Mouse (Mus musculus) gastrocnemius, postnatal 36 days (tissue): ENCODE data around the gene Pih1d2. TPM values are rescaled to one million over a fixed set of nuclear protein-coding genes. Genes with fewer than 3 reads are reported as not detected.

Source experiments
- DNase-seq, 2 experiments: peaks; one replicate each; pipeline ENCODE4 v3.0.0; 2022
- intact Hi-C: fragments of 180-260 bp; cut with DNase I; formaldehyde crosslinking; loops from one replicate; pipeline ENCODE4 v1.15.1; 2025
- long read RNA-seq, 2 experiments: library from polyadenylated mRNA; stranded (forward); transcript quantifications; one replicate each; pipeline ENCODE4 v2.0.0; 2021
- total RNA-seq, 2 experiments: library from RNA; stranded (reverse); gene quantifications; 2 replicates each; pipeline ENCODE4 v1.2.3; 2021

Gene Pih1d2
- total RNA-seq, result under 1 TPM in 1 of 2 experiments, not detected in 1; 0.96 TPM
- long read RNA-seq, experiment 1, result 0 reads
- long read RNA-seq, experiment 2, partial matches to known transcripts, result 0 of 2 reads
- long read RNA-seq, experiment 2, other reads (novel, unspliced or antisense), result 0 of 2 reads

DNA sequence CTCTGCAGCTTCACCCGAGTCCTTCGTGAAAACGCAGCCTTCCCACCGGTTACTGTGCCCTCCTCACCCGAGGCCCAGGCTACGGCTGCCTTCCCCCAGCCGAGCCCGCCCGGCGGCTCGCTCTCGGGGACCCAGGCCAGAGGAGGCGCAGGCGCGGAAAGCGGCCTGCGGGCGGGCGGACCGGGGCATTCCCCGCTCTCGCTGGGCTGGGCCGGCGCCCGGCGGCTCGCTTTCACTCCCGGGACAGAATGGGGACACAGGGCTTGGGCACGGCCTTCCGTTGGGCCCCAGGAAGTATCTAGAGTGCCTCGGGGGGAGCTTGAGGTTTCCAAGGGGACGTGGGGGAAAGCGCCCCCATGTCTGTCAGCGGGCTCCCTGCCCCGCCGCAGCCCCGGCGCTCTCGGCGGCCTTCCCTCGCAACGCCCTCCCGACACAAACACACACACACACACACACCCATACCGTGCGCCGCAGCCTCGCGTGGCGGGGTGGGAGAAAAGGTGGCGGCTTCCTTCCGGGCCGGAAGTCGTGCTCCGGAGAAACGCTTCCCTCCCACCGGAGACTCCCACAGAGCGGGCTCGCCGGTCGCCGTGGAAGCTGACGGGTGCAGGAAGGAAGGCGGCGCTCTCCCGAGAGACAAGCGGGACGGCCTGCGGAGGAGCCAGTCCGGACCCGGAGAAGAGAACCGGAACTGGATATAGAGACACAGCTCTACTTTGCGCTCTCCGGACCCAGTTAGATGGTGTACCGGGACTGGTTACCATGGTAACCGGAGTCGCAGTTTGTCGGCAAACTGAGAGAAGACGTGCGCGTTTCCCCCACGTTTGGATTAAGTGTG is at the start of gene Pih1d2, which contains the start of gene Nkapd1:
TSS of gene Pih1d2 (plus strand) at position 556 of the 838 bp plus-strand sequence.
TSS of gene Nkapd1 (minus strand) at position 699 of the 838 bp plus-strand sequence.
- DNase-seq, result peak; percentile 80 to 90
- intact Hi-C loops, result loop anchor here (2.0 kb wide), 1 partner anchor 42 kb away; the partner anchor contains the start of gene Dlat

GRCm38 (mm10) chr9:50567372-50567771 is 49.7 kb upstream of the Pih1d2 start:
- intact Hi-C loops, result no loop called here
- no peak for DNase-seq

- DNase-seq, result peak in 1 of 2 experiments; percentile 8
- intact Hi-C loops, result no loop called here
Observed at GRCm38 (mm10) chr9:50567881-50568280, 49.2 kb upstream of the Pih1d2 start.

DNA sequence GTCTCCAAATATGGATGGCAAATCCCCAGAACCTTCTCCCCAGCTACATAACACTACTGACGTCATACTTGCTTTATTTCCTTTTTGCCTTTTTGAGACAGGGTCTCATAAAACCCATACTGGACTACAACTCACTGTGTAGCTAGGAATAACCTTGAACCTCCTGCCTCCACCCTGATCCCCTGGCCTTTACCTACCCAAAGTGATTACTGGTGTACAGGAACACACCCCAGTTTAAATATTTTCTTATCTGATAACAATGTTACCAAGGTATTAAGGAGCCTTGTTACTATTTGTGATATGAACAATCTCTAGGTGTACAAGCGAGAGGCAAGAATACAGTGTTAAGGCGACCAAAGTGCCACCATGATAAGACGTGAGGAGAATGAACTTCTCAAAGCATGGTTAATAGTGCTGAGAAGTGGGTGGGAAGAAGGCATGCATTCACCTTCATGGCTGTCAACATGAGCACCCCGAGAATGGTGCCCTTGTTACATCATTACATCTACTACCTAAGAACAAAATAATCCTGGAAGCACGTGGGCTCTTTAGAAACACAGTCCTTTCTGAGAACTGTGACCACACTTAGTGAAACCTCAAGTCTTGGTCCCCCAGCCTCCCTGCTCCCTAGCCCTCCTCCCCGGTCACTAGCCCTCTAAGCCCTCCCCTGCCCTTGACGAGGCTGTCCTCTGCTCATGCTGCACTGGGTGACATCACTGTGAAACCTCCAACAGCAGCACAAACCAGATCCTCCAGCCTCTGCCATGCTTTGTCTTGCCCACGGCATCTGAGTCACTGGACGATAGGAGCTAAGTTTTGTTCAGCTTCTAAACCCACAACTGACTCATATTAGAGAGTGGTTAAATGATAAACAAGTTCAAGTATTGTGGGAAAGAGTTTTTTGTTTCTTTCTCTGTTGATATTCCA is 47.3 kb upstream of the Pih1d2 start:
- intact Hi-C loops, result no loop called here
- no peak for DNase-seq

DNA sequence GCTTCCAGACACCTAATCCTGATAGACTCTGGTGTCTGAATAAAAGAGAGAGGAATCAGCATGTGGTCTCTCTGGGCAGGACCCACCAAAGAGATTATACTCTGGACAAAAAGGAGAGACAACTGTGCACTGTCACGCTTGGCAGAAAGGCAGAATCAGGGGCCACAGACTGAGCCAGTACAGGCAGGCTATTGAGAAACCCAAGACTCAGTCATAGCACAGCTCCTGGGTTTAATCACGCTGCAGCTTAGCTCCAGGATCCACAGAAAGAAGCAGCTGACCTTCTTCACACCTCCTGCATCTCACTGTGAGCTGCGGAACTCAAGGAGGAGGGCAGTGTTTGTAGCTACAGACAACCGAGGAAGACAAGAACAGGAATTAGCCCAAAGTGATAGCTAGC is 36.8 kb upstream of the Pih1d2 start:
- intact Hi-C loops, result no loop called here

GRCm38 (mm10) chr9:50585145-50585818 is 31.8 kb upstream of the Pih1d2 start:
- no peak for DNase-seq
- intact Hi-C loops, result no loop called here

More for the DNA sequence above, 36.8 kb upstream of the Pih1d2 start:
- DNase-seq, result no peak

GRCm38 (mm10) chr9:50586955-50587354 is 30.2 kb upstream of the Pih1d2 start:
- no peak for DNase-seq
- intact Hi-C loops, result no loop called here

GRCm38 (mm10) chr9:50590856-50591518 is 26.1 kb upstream of the Pih1d2 start:
- no peak for DNase-seq
- intact Hi-C loops, result no loop called here

DNA sequence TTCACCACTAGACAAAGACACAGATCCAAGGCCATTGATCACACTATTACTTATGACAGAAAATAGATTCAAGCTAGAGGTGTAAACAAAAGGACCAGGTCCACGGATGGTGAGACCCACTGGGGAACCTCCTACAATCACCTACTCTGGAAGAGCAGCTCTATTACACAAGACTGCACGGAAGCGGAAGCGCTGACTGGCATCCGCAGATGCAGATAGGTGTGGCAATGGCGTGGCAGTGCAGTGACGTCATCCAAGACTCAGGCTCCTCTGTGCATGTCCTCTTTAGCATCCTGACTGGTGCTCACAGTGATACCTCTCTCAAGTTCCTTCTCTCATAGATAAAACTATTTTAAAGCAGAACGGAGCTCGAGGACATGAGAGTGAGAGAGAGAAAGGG is 24.2 kb upstream of the Pih1d2 start:
- DNase-seq, result no peak
- intact Hi-C loops, result no loop called here

GRCm38 (mm10) chr9:50593544-50593943 is 23.6 kb upstream of the Pih1d2 start:
- intact Hi-C loops, result no loop called here
- peak in 1 of 2 experiments; percentile 13 for DNase-seq

- DNase-seq, result no peak
- intact Hi-C loops, result no loop called here
Observed at GRCm38 (mm10) chr9:50594794-50595417, 22.2 kb upstream of the Pih1d2 start.

DNA sequence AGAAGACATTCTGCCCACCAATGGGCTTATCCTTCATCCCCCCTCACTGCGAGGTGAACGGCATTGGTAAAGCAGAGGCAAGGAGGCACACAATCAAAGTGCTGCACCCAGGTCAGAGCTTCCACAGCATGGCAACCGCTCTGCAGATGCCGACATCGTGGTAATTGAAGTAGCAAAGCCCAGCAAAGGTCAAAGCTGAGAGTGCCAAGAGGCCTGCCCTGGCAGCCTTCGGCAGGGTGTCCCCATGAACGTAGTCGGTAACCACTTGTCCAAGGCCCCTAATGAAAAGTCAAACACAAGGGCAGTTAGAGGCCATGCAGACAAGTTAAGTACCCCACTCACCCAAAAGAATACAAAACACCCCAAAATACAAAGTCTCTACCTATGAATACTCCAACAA is 20.1 kb upstream of the Pih1d2 start:
- DNase-seq, result peak in 1 of 2 experiments; percentile 17
- intact Hi-C loops, result no loop called here

- intact Hi-C loops, result no loop called here
- DNase-seq, result no peak
Observed at GRCm38 (mm10) chr9:50601536-50601935, 15.6 kb upstream of the Pih1d2 start.

- DNase-seq, result no peak
- intact Hi-C loops, result no loop called here
Observed at GRCm38 (mm10) chr9:50602055-50602845, 14.9 kb upstream of the Pih1d2 start.

DNA sequence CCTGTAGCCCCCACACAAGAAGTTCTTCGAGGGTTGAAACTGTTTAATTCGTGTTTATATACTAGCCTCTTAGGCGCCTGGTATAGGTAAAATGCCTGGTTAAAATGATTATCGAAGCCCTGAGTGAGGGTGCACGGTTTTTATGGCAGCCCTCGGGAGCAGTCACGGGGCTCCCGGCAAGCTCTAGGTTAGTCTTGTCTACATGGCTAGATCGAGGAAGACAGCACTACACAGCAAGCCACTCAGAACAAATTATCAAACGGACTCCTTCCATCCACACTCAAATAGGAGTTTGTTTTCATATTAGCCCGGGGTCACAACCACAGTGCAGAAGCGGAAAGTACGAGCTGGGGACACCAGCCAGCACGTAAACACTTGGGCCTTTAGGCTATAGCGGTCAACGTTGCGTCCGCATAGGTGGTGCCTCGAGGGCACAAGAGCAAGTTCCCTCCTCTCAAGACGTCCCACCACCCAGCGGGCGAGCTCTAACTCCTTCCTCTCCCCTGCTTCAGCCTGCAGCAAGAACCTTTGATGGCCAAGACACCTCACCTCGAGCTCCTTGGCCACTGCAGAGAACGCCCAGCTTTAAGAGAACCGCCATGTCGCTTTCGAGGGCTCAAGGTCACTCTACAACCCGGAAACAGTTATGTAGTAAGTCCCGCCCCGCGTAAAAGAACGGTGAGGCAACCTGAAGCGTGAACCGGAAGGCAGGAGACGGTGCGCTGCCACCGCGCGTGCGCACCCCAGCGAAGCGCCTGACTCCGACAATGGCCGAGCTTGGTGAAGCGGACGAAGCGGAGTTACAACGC is 13.7 kb upstream of the Pih1d2 start, which contains the start of the genes Sdhd and Timm8b:
TSS of gene Sdhd (minus strand) at position 624 of the 809 bp plus-strand sequence.
TSS of gene Timm8b (plus strand) at position 722 of the 809 bp plus-strand sequence.
- peak; percentile 86 to 90 for DNase-seq
- intact Hi-C loops, result no loop called here

- intact Hi-C loops, result no loop called here
Observed at GRCm38 (mm10) chr9:50603998-50604324, 13.2 kb upstream of the Pih1d2 start.

GRCm38 (mm10) chr9:50604338-50604737 is 12.8 kb upstream of the Pih1d2 start:
- no peak for DNase-seq
- intact Hi-C loops, result no loop called here

More at GRCm38 (mm10) chr9:50603998-50604324, 13.2 kb upstream of the Pih1d2 start:
- no peak for DNase-seq
